Mouse (Mus musculus) left cerebral cortex, adult 9 months (tissue): ENCODE results near the gene Trim80.
"Not testable (repeated sequence)": the region's sequence is repeated elsewhere in the genome, so short reads cannot be mapped to it uniquely, and the experiment has no call there.

Source experiments
- DNase-seq, 2 experiments: peaks; one replicate each; pipeline ENCODE4 v3.0.0; 2022; ENCODE audit warnings: low spot score in 2 of 2

Gene Trim80

GRCm38 (mm10) chr11:115461846-115462242 is 21.5 kb downstream of the Trim80 start:
- DNase-seq: no peak

- no peak for DNase-seq
Measured at GRCm38 (mm10) chr11:115462243-115462891, 22.0 kb downstream of the Trim80 start, which contains the start of gene Slc16a5. Slc16a5 (plus strand) TSS chr11:115462474.

- DNase-seq: no peak
Measured at GRCm38 (mm10) chr11:115463397-115463796, 23.1 kb downstream of the Trim80 start.

GRCm38 (mm10) chr11:115464851-115465250 is 24.5 kb downstream of the Trim80 start:
- no peak for DNase-seq

GRCm38 (mm10) chr11:115467217-115467618 is 26.9 kb downstream of the Trim80 start:
- DNase-seq: no peak

- no peak for DNase-seq
Measured at GRCm38 (mm10) chr11:115472183-115472582, 31.8 kb downstream of the Trim80 start.

DNA sequence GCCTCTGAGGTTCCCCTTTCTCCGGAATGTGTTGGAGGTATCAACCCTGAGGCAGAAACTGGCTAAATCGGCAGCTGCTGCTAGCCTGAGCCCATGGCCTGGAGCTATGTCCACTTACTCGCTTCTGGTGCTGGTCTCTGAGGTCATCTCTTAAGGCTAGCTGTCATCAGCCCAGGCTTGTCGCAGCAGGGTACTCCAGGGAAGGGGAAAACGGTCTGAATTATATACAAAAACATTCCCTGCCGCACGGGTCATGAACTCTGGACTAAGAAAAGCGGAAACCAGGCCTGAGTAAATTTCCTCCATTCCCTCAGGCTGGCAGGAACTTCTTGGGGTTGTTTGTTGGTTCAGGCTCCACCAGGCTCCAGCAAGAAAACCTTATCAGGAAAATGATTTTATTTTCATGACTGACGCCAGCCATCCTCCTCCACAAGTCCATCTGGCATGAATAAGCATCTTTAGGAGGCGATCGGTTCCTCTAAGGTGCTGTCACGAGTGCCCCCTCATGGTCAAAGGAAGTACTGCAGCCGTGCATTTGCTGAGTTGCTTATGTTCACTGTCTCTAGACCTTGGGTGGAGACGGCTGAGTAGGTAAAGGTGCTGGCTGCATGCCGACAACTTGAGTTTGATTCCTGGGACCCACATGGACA is 33.4 kb downstream of the Trim80 start:
- DNase-seq: peak; percentile 86 to 99

- peak; percentile 83 to 95 for DNase-seq
Measured at GRCm38 (mm10) chr11:115475025-115475757, 34.8 kb downstream of the Trim80 start, which contains the start of gene Armc7. Armc7 (plus strand) TSS chr11:115475667.

- DNase-seq: no peak
Measured at GRCm38 (mm10) chr11:115475758-115476237, 35.5 kb downstream of the Trim80 start.

GRCm38 (mm10) chr11:115476630-115477029 is 36.3 kb downstream of the Trim80 start:
- not testable (repeated sequence) for DNase-seq

GRCm38 (mm10) chr11:115477388-115477787 is 37.0 kb downstream of the Trim80 start:
- not testable (repeated sequence) for DNase-seq

GRCm38 (mm10) chr11:115478296-115478938 is 38.1 kb downstream of the Trim80 start:
- DNase-seq: no peak

DNA sequence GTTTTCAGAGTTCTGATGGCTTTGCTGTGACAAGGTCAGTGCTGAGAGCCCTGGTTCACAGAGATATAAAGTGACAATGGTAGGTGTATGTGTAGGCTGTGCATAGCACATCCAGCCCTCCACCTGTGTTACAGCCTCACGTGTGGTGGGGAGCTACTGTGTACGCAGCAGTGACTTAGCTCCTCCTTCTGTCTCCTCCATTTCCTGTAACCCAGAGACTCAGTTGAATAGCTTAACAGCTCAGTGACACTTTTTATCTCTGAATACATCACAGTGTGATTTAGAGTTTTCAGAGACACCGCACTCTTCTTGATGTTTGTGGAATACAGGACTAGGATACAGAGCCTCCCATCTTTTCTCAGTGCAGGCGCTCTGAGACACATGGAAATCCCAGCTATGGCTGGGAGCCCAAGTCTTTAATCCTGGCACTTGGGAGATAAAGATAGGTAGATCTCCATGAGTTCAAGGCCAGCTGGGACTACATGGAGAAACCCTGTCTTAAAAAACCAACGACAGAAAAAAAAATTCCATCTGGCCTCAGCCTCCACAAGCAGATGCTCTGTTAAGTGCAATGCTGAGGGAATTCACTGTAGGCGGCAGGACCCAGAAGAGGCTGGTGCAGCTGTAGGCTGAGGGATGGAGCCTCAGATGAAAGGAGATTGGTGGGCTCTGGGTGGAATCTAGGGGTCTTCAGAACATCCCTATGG is 41.4 kb downstream of the Trim80 start:
- peak; percentile 65 to 81 for DNase-seq

DNA sequence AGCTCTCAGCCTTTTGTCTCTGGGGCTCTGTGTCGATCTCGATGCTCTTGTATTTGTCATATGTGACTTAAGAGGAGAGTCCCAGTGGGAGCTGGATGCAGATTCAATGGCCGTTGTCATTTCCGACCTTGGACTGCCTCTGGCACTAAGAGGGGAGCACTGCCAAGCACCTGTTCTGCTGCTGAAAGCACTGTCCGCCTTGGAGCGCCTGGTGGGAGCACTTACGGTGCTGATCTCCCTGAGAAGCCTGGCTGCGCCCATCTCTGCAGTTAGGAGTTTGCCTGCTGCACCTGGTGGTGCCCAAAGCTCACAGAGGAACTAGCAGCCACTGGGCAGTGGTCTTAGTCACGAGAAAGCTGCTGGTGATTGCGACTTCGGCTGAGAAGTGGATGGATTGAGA is 42.9 kb downstream of the Trim80 start:
- no peak for DNase-seq

- DNase-seq: peak in 1 of 2 experiments; percentile 82
Measured at GRCm38 (mm10) chr11:115483726-115484125, 43.4 kb downstream of the Trim80 start.

GRCm38 (mm10) chr11:115485155-115485554 is 44.8 kb downstream of the Trim80 start:
- no peak for DNase-seq

DNA sequence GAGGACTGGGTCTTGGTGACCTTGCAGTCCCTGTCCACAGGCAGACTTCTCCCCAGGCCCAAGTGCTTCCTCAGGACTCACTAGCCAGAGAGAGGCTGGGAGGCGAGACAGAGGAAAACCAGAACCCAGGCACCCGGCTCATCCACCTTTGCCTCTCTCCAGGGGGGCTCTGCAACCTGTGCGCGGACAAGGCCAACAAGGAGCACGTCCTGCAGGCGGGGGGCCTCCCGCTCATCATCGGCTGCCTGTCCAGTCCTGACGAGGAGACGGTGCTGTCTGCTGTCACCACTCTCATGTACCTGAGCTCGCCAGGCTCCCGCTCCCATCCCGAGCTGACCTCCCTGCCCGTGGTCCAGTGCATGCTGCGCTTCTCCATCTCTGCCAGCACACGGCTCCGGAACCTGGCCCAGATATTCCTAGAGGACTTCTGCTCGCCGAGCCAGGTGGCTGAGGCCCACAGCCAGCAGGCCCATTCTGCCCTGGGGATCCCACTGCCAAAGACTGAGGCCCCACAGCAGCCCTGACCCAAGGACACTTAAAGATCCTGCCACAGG is 48.3 kb downstream of the Trim80 start:
- DNase-seq: no peak

- no peak for DNase-seq
Measured at GRCm38 (mm10) chr11:115490441-115491355, 50.4 kb downstream of the Trim80 start.

DNA sequence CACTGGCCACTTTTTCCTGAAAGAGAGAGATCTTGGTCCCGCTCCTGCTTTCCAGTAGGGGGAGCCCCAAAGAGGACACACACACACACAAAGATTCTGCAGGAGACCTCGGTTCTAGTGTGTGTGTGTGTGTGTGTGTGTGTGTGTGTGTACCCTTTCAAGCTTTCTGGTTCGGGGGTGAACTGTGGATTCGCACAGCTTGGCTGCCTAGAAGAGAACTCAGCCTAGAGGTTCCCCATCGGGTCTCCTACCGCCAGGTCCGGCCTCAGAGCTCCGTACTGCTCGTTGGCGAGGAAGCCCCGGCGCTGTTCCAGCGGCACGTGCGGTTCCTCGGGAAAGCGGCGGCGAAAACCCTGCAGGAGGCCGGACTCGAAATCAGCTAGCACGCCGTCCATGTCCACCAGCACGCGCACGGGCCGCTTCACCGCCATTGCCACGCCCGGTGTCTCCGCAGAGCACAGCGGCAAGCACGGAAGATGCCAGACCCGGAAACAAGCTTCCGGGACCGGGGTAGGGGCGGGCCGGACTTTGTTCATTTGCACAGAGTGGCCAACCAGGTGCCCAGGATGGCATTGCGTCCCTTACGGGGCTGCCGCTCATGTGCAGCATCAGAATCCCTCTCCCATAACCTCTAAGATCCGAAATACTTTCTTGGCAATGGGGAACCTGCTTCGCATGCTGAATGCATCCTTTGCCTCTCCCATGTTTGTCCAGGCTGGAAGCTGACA is 51.2 kb downstream of the Trim80 start, which contains the start of gene Nt5c:
Gene Nt5c, minus strand, starts transcription at position 507 of the 728 bp plus-strand sequence.
- peak; percentile 64 to 83 for DNase-seq
